Comparison of ENCODE assay signal across 8 mouse cellular contexts in the genomic region with DNA sequence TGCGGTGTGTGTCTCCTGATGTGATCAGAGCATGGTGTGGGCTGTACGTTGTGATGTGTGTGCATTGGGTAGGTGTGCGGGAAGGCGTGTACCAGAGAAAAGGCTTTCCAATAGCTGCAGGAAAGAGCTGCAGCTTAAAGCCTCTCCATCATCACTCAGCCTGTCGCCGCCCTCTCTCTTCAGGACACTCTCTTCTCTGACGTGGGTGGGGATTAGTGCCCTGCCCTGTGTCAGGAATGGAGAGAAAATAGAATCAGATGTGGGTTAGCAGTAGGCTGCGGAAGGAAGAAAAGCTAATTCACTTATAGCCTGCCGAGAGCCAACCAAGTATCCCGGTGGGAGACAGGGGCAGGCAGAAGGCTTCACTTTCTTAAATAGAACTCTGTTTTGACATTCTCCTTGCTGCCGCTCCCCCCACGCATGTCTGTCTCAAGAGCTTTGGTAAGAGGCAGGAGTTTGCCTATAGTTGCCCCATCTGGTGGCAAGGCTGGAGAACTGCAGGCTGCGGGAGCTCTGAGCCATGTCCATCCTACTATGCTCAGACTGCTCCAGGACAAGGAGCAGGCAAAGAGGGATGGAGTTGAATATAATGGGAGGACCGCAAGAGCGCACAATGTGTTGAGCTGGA. TPM values are rescaled to one million over a fixed set of nuclear protein-coding genes. Genes with fewer than 3 reads are reported as not detected.
A peak's percentile ranks its signal among the peaks of the same experiment; 100 is the strongest.
DNase-seq lines count a peak whose midpoint lies in the region; ATAC-seq and TF ChIP-seq lines count a peak whose summit lies in the region.

No protein-coding gene starts in this region.

- H3K36me3 ChIP-seq in embryonic facial prominence, embryonic 10.5 days (replicated peaks) = no peaks in the 10 kb centered on the region
- no peaks in the 10 kb centered on the region for H3K36me3 ChIP-seq in intestine, postnatal 0 days (ENCODE audit: control insufficient read depth, insufficient read depth)
- no peaks in the 10 kb centered on the region for H3K36me3 ChIP-seq in midbrain, embryonic 11.5 days (ENCODE audit: control insufficient read depth, insufficient read depth, low read length)

- no peaks in the 10 kb centered on the region for H3K27me3 ChIP-seq in embryonic facial prominence, embryonic 10.5 days (replicated peaks; ENCODE audit: low read depth, poor library complexity, severe bottlenecking)
- H3K27me3 ChIP-seq in intestine, postnatal 0 days (replicated peaks; ENCODE audit: control insufficient read depth, insufficient read depth, low read length) = no peaks in the 10 kb centered on the region
- no peaks in the 10 kb centered on the region for H3K27me3 ChIP-seq in midbrain, embryonic 11.5 days (ENCODE audit: control insufficient read depth, insufficient read depth, low read length)

- peak overlapping the region; percentile 31; the same call in 1 of the 2 replicates for H3K4me3 ChIP-seq in embryonic facial prominence, embryonic 10.5 days
- H3K4me3 ChIP-seq in intestine, postnatal 0 days (ENCODE audit: low read depth, low read length) = no peak overlapping the region
- no peak overlapping the region for H3K4me3 ChIP-seq in midbrain, embryonic 11.5 days (ENCODE audit: low read depth, low read length)

- H3K9ac ChIP-seq in intestine, postnatal 0 days (ENCODE audit: low read depth, low read length) = no peak overlapping the region
- H3K9ac ChIP-seq in midbrain, embryonic 11.5 days (ENCODE audit: low read length) = no peak overlapping the region

- H3K4me2 ChIP-seq in intestine, postnatal 0 days (replicated peaks; ENCODE audit: low read depth) = peak overlapping the region; percentile 52
- H3K4me2 ChIP-seq in midbrain, embryonic 11.5 days = no peak overlapping the region

- peaks cover 43% of the 10 kb centered on the region for H3K4me1 ChIP-seq in embryonic facial prominence, embryonic 10.5 days
- peaks cover 5% of the 10 kb centered on the region; the same call in 1 of the 2 replicates for H3K4me1 ChIP-seq in intestine, postnatal 0 days (replicated peaks; ENCODE audit: control insufficient read depth, insufficient read depth, low read length)
- H3K4me1 ChIP-seq in midbrain, embryonic 11.5 days (ENCODE audit: control insufficient read depth, insufficient read depth, low read length) = peaks cover 9% of the 10 kb centered on the region

- peak; percentile 85 for DNase-seq in adrenal gland, postnatal 10 days
- DNase-seq in embryonic facial prominence, embryonic 10.5 days (ENCODE audit: low spot score) = peak; percentile 85
- peak; percentile 77 to 83 for DNase-seq in left cerebral cortex, postnatal 36 days (ENCODE audit: low spot score in 2 of 2)
- peak; percentile 97 for DNase-seq in midbrain, embryonic 11.5 days (ENCODE audit: low spot score, missing footprints)
- DNase-seq in right cerebral cortex, postnatal 36 days (ENCODE audit: low spot score in 2 of 2) = peak; percentile 57 to 74
- DNase-seq in yolk sac, embryonic 10.5 days (ENCODE audit: low spot score) = peak; percentile 73

- H3K27ac ChIP-seq in embryonic facial prominence, embryonic 10.5 days (replicated peaks) = peak overlapping the region; percentile 57; the same call in 1 of the 2 replicates
- no peak overlapping the region for H3K27ac ChIP-seq in intestine, postnatal 0 days (ENCODE audit: low read depth, low read length)
- H3K27ac ChIP-seq in midbrain, embryonic 11.5 days (ENCODE audit: low read depth, low read length) = no peak overlapping the region

- intact Hi-C loops in left cerebral cortex, postnatal 36 days (cut with DNase I) = loop anchor here (2.0 kb wide), 3 partner anchors 65 to 595 kb away; partner anchors contain the start of gene Setd7

- 41% methylated on average over 15 of the region's 15 CpGs for WGBS in embryonic facial prominence, embryonic 10.5 days
- WGBS in intestine, postnatal 0 days = 37% methylated on average over 15 of the region's 15 CpGs
- 33% methylated on average over 15 of the region's 15 CpGs for WGBS in midbrain, embryonic 11.5 days

- ATAC-seq in granulocyte monocyte progenitor cell, adult 5-6 weeks (replicated peaks; ENCODE audit: poor library complexity, severe bottlenecking) = peak; percentile 73
- no peak; the same call in 1 of the 2 replicates for ATAC-seq in intestine, postnatal 0 days
- ATAC-seq in midbrain, embryonic 11.5 days (ENCODE audit: low FRiP score) = peak; percentile 68

- H3K9me3 ChIP-seq in embryonic facial prominence, embryonic 10.5 days = no peaks in the 10 kb centered on the region
- no peaks in the 10 kb centered on the region for H3K9me3 ChIP-seq in intestine, postnatal 0 days (ENCODE audit: control insufficient read depth)
- no peaks in the 10 kb centered on the region for H3K9me3 ChIP-seq in midbrain, embryonic 11.5 days (ENCODE audit: control insufficient read depth, low read length)

- TF ChIP-seq CTCF in intestine, postnatal 0 days (IDR thresholded peaks at IDR 0.05; ENCODE audit: low read depth) = peak; percentile 93

RNA-seq across cellular contexts. Expression of gene Mgst2, which starts 12.0 kb away (rescaled TPM):
- total RNA-seq in adrenal gland, postnatal 10 days (2021) = 10 to 100 TPM; 45.3 to 46.4 TPM
- 0.61 and 0.74 TPM in 2 replicates for polyA plus RNA-seq in embryonic facial prominence, embryonic 10.5 days (2016; fragmentation: Nextera tagmentation; extraction: Ambion mirVana)
- total RNA-seq in granulocyte monocyte progenitor cell, adult 5-6 weeks (2014; fragmentation: Nextera tagmentation) = 119 and 127 TPM in 2 replicates
- total RNA-seq in granulocyte monocyte progenitor cell, adult 5-6 weeks (2017) = 38.6 and 72.3 TPM in 2 replicates
- 128 and 153 TPM in 2 replicates for polyA plus RNA-seq in intestine, postnatal 0 days (2015; fragmentation: Nextera tagmentation; extraction: Ambion mirVana)
- not detected for total RNA-seq in left cerebral cortex, postnatal 36 days (2021)
- polyA plus RNA-seq in midbrain, embryonic 11.5 days (2014; fragmentation: Nextera tagmentation; extraction: Ambion mirVana) = 0.22 TPM in 1 of 2 replicates, not detected in the other

Comparison
In these comparisons a context has a peak if more than half of its experiments do, and no peak if none do; other contexts are left out.
1. RNA of gene Mgst2, which starts 12.0 kb away (total RNA-seq): 38.6 to 127 TPM in granulocyte monocyte progenitor cell, adult 5-6 weeks and 45.3 to 46.4 TPM in adrenal gland, postnatal 10 days; not detected in left cerebral cortex, postnatal 36 days; every median in the first group is over 10 times any median in the second.
2. Peak in every context shown above with its lines, with median percentiles within 50 percentile points of each other: DNase-seq.